Mouse (Mus musculus) megakaryocyte, embryonic 14.5 days (primary cell): ENCODE results near the gene Slc10a7. TPM values are rescaled to one million over a fixed set of nuclear protein-coding genes. Genes with fewer than 3 reads are reported as not detected.
"Not testable (repeated sequence)": the region's sequence is repeated elsewhere in the genome, so short reads cannot be mapped to it uniquely, and the experiment has no call there.

Source experiments
- H3K27me3 ChIP-seq: replicated peaks from 2 replicates; pipeline ENCODE3; 2012; ENCODE audit warnings: inconsistent platforms
- H3K36me3 ChIP-seq: replicated peaks from 2 replicates; pipeline ENCODE3; 2012; ENCODE audit warnings: low read length, inconsistent platforms, mixed read lengths
- H3K4me1 ChIP-seq: 2 replicates; pipeline ENCODE4 v1.6.1; 2012; ENCODE audit warnings: inconsistent platforms
- H3K4me3 ChIP-seq: replicated peaks from 2 replicates; pipeline ENCODE3; 2012; ENCODE audit warnings: moderate library complexity, mild to moderate bottlenecking, inconsistent platforms
- H3K9me3 ChIP-seq: 2 replicates; pipeline ENCODE4 v1.6.1; 2012; ENCODE audit warnings: inconsistent platforms
- FLI1 ChIP-seq: IDR thresholded peaks from 2 replicates; pipeline ENCODE4 v1.6.1; 2012; ENCODE audit warnings: low read length, inconsistent platforms, mixed read lengths
- GATA1 ChIP-seq: IDR thresholded peaks from 3 replicates; pipeline ENCODE4 v1.6.1; 2012; ENCODE audit warnings: mixed read lengths, low read length, inconsistent platforms, borderline replicate concordance
- polyA plus RNA-seq: library from polyadenylated mRNA; stranded (reverse); fragments of >175 nt; gene quantifications from 2 replicates; pipeline ENCODE4 v1.2.3, GENCODE M21; 2012; ENCODE audit warnings: low replicate concordance; ENCODE audit not compliant: insufficient read depth

The Slc10a7 gene
- polyA plus RNA-seq, 1 experiment: 3.7 TPM

DNA sequence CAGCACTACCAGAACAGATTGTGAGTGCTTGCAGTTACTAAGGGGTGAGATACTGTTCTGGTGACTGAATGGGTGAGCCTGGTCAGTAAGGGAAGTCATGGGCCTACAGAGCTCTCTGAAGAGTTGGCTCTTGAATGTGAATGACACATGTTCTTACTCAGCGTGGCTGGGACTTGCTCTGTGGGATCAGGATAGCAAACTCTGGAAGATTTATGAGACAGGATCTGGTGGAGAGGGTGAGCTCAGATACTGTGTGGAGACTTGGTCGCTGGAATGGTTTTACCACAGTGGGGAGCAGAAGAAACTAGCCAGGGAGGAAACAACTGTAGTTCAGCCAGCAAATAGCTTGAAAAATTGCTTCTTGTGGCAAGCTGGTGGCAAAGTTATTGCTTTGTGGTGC lies 35.4 kb downstream of the Slc10a7 start:
- H3K27me3 ChIP-seq: no peaks in the 10 kb centered on the region
- no peaks in the 10 kb centered on the region for H3K9me3 ChIP-seq
- no peak overlapping the region for H3K4me3 ChIP-seq
- H3K4me1 ChIP-seq: peaks cover 24% of the 10 kb centered on the region
- TF ChIP-seq GATA1: no peak
- TF ChIP-seq FLI1: no peak
- H3K36me3 ChIP-seq: peaks cover 73% of the 10 kb centered on the region

DNA sequence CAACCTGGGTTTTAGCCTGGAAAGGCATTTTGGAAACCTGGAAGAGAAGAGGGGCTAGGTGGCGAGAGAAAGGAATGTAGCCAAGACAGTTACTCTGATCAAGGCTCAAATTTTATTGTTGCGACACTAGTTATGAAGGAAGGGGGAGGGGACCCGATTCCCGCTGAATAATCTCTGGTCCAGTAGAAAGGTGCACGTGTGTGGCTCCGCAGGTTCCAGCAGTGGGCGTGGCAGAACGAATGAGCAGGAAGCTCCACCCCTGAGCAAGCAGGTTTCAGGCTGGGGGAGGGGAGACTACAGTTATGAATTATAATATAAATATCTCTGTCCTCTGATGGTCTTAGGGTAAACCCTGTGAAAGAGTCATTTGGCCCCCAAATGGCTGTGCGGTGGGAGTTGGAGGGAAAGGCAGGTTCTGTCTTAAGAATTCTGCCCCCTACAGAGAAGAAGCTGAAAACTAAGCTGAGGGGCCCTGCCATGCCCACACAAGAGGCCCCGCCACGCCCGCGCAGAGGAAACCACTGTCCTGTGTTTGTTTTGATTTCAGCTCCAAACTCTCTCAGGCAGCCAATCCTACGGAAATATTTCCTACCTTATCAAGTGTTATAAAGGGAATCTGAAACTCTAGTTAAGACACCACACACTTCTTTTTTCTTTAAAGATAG lies 36.1 kb downstream of the Slc10a7 start:
- H3K27me3 ChIP-seq, H3K4me3 ChIP-seq, H3K9me3 ChIP-seq: not testable (repeated sequence)
- peaks cover 24% of the 10 kb centered on the region for H3K4me1 ChIP-seq
- peaks cover 65% of the 10 kb centered on the region for H3K36me3 ChIP-seq

DNA sequence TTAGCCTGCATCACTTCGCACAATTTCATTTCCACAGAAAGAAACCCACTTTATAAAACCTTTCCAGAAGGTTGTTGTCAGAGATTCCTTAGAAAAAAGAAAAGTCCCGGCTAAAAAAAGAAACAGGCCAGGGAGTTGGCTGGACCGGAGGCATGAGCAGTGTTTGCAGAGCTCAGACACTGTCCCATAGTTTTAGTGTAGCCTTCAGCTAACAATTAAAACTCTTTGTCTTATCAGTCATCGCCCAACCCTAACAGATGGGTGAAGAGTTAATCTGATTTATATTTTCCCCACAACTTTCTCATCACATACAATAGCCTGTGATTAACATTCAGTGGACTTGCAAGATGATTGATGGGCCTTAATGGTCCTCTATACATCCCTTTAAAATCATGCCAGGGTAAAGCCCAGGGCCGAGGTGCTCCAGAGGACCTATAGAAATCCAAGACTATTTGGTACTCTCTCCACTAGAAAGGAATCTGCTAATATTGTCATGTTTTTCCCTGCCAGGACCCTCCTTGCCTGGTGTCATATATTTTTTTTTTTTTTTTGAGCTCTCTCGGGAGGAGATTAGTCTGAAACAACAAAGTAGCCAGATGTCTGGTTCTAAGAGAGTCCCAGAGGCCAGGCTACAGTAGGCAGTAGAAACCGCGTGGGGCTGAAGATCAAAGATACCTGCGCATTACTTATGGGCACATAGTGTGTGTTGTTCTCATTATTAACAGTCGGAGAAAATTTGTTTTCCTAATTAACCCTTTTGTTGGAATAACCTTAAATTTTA lies 41.0 kb downstream of the Slc10a7 start:
- Histone ChIP-seq H3K27me3 (no peaks in the 10 kb centered on the region), H3K36me3 (peaks cover 53% of the 10 kb centered on the region), H3K4me1 (peaks cover 3% of the 10 kb centered on the region), H3K4me3 (no peak overlapping the region), H3K9me3 (no peaks in the 10 kb centered on the region)
- TF ChIP-seq GATA1: no peak
- no peak for TF ChIP-seq FLI1

DNA sequence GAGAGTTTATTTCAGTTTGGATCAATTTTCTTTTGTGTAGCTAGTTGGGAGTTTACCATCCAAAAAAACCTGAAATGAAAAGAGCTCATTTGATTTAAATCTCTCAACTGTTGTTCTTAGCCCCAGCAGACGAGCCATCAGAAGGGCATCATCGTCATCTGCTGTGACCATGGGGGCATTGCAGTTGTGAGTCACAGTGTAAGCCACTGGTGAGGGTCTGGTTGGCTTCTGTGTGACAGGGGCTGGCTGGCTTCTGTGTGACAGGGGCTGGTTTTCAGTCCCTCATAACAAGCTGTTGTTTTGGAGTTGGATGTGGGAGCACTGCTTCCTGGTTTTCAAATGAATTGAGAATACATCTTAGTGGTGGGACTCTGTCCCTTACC lies 41.6 kb downstream of the Slc10a7 start:
- no peak for TF ChIP-seq GATA1
- TF ChIP-seq FLI1: no peak
- Histone ChIP-seq H3K36me3 (peaks cover 50% of the 10 kb centered on the region), H3K4me1 (peaks cover 3% of the 10 kb centered on the region; the same call in 1 of the 2 replicates), H3K27me3 (no peaks in the 10 kb centered on the region), H3K4me3 (no peak overlapping the region), H3K9me3 (no peaks in the 10 kb centered on the region)

DNA sequence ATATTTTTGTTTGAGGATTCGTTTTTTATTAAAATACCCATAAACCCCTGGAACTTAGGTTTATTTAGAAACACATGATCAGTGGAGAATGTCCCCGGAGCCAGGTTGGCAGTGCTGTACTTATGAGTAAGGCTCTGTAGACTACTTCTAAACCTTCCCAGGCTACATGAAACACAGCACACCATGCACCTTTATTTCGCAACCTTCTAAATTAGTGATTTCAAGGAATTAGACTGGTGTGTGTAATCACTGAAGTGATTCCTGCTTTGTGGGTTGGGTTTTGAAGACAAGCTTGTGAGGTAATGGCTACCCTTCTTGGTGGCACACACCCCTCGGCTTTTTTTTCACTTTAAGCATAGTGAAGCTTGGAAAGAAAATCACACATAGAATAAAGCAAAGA lies 46.7 kb downstream of the Slc10a7 start:
- Histone ChIP-seq H3K4me3 (no peak overlapping the region), H3K9me3 (no peaks in the 10 kb centered on the region), H3K36me3 (peaks cover 58% of the 10 kb centered on the region), H3K27me3 (no peaks in the 10 kb centered on the region), H3K4me1 (no peaks in the 10 kb centered on the region; the same call in 1 of the 2 replicates)
- TF ChIP-seq FLI1: no peak

DNA sequence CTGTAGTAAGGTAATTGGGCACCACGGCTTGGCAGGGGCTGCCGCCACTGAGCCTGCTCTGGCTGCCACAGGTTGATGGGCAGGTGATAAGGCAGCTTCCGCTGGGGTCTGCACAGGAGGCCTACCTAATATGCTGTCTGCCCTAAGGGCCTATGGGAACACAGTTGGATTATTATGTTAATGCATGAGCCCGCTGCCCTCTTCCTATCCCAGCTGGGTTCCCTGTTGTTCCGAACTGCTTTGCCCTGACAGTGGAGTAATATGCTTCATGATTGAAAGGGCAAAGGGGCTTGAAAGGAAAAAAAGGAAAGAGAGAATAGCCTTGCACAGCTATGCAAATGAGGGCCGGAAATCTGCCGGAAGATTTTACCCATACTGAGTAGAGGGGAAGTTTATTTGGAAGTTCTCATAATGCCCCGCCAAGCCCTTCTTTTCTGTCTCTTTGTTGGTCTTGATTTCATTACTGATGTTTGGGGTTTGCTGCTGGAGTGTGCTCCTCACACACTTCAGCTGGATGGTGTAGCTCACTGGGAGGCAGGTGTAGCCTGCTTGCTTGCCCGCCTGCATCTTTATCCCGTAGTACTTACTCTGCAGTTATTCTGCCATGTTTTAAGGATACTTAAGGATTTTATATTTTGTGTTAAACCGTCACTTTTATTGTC lies 47.8 kb downstream of the Slc10a7 start:
- Histone ChIP-seq H3K9me3 (peaks cover 4% of the 10 kb centered on the region), H3K36me3 (peaks cover 59% of the 10 kb centered on the region), H3K4me1 (no peaks in the 10 kb centered on the region; the same call in 1 of the 2 replicates), H3K4me3 (no peak overlapping the region), H3K27me3 (no peaks in the 10 kb centered on the region)
- TF ChIP-seq FLI1 (no peak), GATA1 (no peak)

DNA sequence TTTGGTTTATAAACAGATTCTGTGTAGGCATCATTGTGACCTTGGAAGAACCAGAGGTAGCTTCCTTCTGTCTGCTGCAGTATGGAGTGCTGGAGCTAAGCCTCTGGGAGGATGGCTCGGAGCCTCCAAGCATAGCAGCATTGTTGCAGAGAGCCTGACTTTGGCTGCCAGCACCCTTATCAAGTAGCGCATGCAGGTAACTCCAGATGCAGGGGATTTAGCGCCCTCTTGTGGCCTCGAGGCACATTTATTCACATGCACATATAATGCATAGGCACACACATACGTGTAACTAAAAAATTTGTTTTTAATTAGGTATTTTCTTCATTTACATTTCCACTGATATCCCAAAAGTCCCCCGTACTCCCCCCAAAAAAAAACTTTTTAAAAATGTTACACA lies 52.5 kb downstream of the Slc10a7 start:
- Histone ChIP-seq H3K9me3 (peaks cover 4% of the 10 kb centered on the region), H3K4me1 (peaks cover 2% of the 10 kb centered on the region), H3K36me3 (peaks cover 66% of the 10 kb centered on the region), H3K4me3 (no peak overlapping the region), H3K27me3 (no peaks in the 10 kb centered on the region)
- no peak for TF ChIP-seq FLI1
- TF ChIP-seq GATA1: no peak

DNA sequence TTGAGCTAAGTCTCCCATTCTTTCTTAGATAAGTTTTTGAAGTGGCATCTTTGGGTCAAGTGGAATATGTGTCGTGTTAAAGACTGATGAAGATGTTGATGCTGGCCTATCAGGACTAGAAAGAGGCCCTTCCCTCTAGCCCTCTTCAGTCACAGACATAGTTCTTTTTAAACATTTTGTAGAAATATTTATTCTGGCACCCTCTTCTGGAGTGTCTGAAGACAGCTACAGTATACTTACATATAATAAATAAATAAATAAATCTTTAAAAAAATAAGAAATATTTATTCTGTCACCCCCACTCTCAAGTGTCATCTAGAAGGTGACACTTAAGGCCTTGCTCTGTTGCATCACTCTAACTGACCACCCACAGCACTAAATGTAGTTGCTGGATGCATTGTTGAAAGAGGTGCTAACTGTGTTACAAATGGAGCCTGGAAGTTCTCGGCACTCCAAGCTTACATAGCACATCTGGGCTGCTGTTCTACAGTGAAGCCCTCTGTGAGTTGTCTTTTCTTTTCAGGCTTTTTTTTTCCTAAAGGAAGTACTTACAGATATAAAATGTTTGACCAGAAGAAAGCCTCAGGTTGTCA lies 54.4 kb downstream of the Slc10a7 start:
- no peak overlapping the region for H3K4me3 ChIP-seq
- TF ChIP-seq FLI1 (no peak), GATA1 (no peak)
- peaks cover 10% of the 10 kb centered on the region for H3K4me1 ChIP-seq
- peaks cover 4% of the 10 kb centered on the region for H3K9me3 ChIP-seq
- peaks cover 58% of the 10 kb centered on the region for H3K36me3 ChIP-seq
- H3K27me3 ChIP-seq: no peaks in the 10 kb centered on the region

DNA sequence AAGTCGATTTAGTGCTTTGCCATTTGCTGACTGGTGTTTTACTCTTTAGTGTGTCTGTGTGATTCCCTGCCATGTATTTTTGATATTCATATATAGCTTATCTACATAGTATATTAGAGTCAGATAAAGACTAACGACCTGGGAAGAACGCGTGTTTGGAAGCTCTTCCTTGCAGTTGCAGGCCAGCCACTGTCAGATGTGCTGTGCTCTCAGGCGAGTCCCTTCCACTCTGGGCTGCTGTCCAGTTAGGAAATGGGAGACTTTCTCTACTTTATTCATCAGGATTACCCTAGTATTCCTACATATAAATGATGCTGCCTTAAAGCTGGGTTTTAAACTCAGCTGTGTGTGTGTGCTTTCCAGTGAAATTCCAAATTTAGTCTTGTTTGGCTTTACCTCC lies 55.1 kb downstream of the Slc10a7 start:
- TF ChIP-seq FLI1 (no peak), GATA1 (no peak)
- Histone ChIP-seq H3K36me3 (peaks cover 56% of the 10 kb centered on the region), H3K9me3 (peaks cover 4% of the 10 kb centered on the region), H3K4me1 (peaks cover 10% of the 10 kb centered on the region), H3K4me3 (no peak overlapping the region), H3K27me3 (no peaks in the 10 kb centered on the region)

DNA sequence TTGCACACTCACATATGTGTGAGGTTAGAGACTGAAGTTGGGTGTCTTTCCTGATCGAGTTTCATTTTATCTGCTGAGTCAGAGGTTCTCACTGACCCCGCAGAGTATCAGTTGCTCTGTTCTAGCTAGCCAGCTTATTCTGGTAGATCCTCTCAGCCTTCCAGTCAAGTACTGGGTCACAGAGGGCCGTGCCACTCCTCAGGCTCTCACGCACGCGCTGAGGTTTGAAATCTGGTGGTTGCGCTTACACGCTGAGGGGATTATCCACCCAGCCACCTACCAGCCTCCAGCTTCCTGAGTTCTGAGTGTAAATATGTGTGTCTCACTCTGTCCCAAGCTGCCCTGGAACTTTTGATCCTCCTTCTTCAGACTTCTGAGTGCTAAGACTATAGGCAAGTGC lies 59.0 kb downstream of the Slc10a7 start:
- no peak overlapping the region for H3K4me3 ChIP-seq
- no peaks in the 10 kb centered on the region for H3K9me3 ChIP-seq
- no peak for TF ChIP-seq GATA1
- no peak for TF ChIP-seq FLI1
- H3K36me3 ChIP-seq: peaks cover 41% of the 10 kb centered on the region
- H3K27me3 ChIP-seq: no peaks in the 10 kb centered on the region
- H3K4me1 ChIP-seq: peaks cover 10% of the 10 kb centered on the region
